Mouse (Mus musculus) limb, embryonic 14.5 days (tissue): ENCODE measurements around the gene Olfr313. TPM values are rescaled to one million over a fixed set of nuclear protein-coding genes. Genes with fewer than 3 reads are reported as not detected.
"Not testable (repeated sequence)": the region's sequence is repeated elsewhere in the genome, so short reads cannot be mapped to it uniquely, and the experiment has no call there.

Source experiments
- ATAC-seq: fragments of 200-750 bp; cut with Nextera tagmentation; 2 replicates; pipeline ENCODE4 v1.8.0; 2017; ENCODE audit warnings: low read depth, moderate number of reproducible peaks, moderate TSS enrichment; ENCODE audit not compliant: low FRiP score
- DNase-seq: peaks from one replicate; pipeline ENCODE4 v3.0.0-alpha.2; 2015; ENCODE audit warnings: low spot score
- H3K27ac ChIP-seq: fragments of 300-500 bp; sonication (generic); replicated peaks from 2 replicates; pipeline ENCODE4 v1.5.1; 2014; ENCODE audit warnings: low read depth, mild to moderate bottlenecking, low read length, moderate library complexity, mixed read lengths
- H3K27me3 ChIP-seq: fragments of 300-500 bp; sonication (generic); 2 replicates; pipeline ENCODE4 v1.6.1; 2014; ENCODE audit warnings: low read length, mixed read lengths; ENCODE audit not compliant: control insufficient read depth, insufficient read depth
- H3K36me3 ChIP-seq: fragments of 300-500 bp; sonication (generic); 2 replicates; pipeline ENCODE4 v1.6.1; 2014; ENCODE audit warnings: mild to moderate bottlenecking, low read length, moderate library complexity, mixed read lengths; ENCODE audit not compliant: control insufficient read depth, insufficient read depth
- H3K4me1 ChIP-seq: fragments of 300-500 bp; sonication (generic); 2 replicates; pipeline ENCODE4 v1.6.1; 2014; ENCODE audit warnings: antibody characterized with exemption, low read length, mixed read lengths; ENCODE audit not compliant: control insufficient read depth, insufficient read depth
- H3K4me2 ChIP-seq: fragments of 300-500 bp; sonication (generic); replicated peaks from 2 replicates; pipeline ENCODE4 v1.6.1; 2014; ENCODE audit warnings: low read depth, mild to moderate bottlenecking, low read length, moderate library complexity; ENCODE audit not compliant: severe bottlenecking
- H3K4me3 ChIP-seq: fragments of 300-500 bp; sonication (generic); replicated peaks from 2 replicates; pipeline ENCODE4 v1.5.1; 2014; ENCODE audit warnings: low read length
- H3K9ac ChIP-seq: fragments of 300-500 bp; sonication (generic); 2 replicates; pipeline ENCODE4 v1.6.1; 2014; ENCODE audit warnings: mild to moderate bottlenecking, low read depth, low read length, moderate library complexity; ENCODE audit not compliant: severe bottlenecking
- H3K9me3 ChIP-seq: fragments of 300-500 bp; sonication (generic); 2 replicates; pipeline ENCODE4 v1.6.1; 2016; ENCODE audit warnings: low read length; ENCODE audit not compliant: control insufficient read depth
- POLR2A ChIP-seq: fragments of 200-500 bp; IDR thresholded peaks from 2 replicates; pipeline ENCODE4 v1.8.0; 2012; ENCODE audit warnings: inconsistent platforms, mild to moderate bottlenecking, moderate library complexity, borderline replicate concordance; ENCODE audit not compliant: insufficient read depth, insufficient read length; ENCODE audit errors: extremely low read depth
- WGBS: fragments of 180-500 bp; shearing (Covaris S2); extraction: QIAGEN DNeasy Blood & Tissue Kit; methylation state at CpG from one replicate; pipeline ENCODE4 v1.1.7; 2014; 5-methylcytosine and 5-hydroxymethylcytosine counted together
- polyA plus RNA-seq, 2 experiments: library from polyadenylated mRNA; depleted of rRNA in 1 of 2; stranded (reverse) in 1 of 2; unstranded in 1 of 2; fragments of >200 nt; fragmentation: Nextera tagmentation in 1 of 2; extraction: Ambion mirVana in 1 of 2; gene quantifications; 2 replicates each; pipeline versions ENCODE4 v1.2.1 to v1.2.3; 2012 to 2014

Gene Olfr313
- polyA plus RNA-seq (2012; rRNA removed) (not detected in 2 replicates), polyA plus RNA-seq (2014; fragmentation: Nextera tagmentation; extraction: Ambion mirVana) (not detected in 2 replicates)

DNA sequence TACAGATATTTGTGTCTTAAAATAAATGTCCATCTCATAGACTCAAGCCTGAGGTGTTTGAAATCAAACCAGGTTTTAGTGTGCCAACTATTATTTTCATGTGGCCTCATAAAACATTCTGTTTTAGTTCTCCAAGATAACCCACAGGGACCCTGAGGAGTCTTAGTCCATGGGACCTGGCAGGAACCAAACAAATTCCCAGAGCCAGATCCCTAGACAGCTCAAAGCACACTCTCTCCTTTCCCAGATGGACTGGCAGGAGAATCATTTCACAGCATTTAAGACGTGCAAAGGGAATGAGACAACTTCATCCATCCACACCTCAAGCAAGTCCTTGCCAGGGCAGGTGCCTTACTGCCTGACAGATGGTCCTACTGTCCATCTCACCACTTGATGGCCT is at the start of gene Olfr313:
Gene Olfr313, plus strand, starts transcription at position 301 of the 400 bp plus-strand sequence.
- H3K4me1 ChIP-seq, H3K9me3 ChIP-seq, H3K27ac ChIP-seq, H3K9ac ChIP-seq, H3K4me2 ChIP-seq, DNase-seq, H3K36me3 ChIP-seq, H3K4me3 ChIP-seq, ATAC-seq, H3K27me3 ChIP-seq: not testable (repeated sequence)
- WGBS = 57% methylated on average over 1 of the region's 1 CpGs

DNA sequence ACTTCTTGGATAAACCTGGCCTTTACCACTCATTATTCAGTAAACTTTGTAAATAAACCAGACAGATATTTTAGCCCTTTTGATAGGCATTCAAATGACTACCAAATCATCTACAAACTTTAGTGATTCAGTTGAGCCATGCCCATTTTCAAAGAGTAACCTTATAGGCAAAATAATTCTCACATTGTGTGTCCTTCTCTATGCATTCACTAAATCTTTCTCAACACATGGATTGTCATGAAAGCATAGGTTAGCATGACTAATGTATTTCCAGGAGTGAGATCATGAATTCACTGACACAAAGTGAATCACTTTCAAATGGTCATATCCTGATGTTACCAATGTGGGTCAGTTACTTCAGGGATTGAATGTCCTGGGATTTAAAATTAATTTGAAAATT is 41.9 kb upstream of the Olfr313 start, which contains the start of gene Olfr315:
Gene Olfr315, plus strand, starts transcription at position 301 of the 400 bp plus-strand sequence.
- Histone ChIP-seq H3K9me3 (no peaks in the 10 kb centered on the region), H3K4me1 (no peaks in the 10 kb centered on the region), H3K9ac (no peak within 1 kb of the TSS), H3K27ac (no peak within 1 kb of the TSS), H3K4me2 (no peak within 1 kb of the TSS), H3K4me3 (no peak within 1 kb of the TSS), H3K36me3 (no peaks in the 10 kb centered on the region), H3K27me3 (no peaks in the 10 kb centered on the region)
- TF ChIP-seq POLR2A = no peak
- ATAC-seq (no peak), DNase-seq (no peak)

DNA sequence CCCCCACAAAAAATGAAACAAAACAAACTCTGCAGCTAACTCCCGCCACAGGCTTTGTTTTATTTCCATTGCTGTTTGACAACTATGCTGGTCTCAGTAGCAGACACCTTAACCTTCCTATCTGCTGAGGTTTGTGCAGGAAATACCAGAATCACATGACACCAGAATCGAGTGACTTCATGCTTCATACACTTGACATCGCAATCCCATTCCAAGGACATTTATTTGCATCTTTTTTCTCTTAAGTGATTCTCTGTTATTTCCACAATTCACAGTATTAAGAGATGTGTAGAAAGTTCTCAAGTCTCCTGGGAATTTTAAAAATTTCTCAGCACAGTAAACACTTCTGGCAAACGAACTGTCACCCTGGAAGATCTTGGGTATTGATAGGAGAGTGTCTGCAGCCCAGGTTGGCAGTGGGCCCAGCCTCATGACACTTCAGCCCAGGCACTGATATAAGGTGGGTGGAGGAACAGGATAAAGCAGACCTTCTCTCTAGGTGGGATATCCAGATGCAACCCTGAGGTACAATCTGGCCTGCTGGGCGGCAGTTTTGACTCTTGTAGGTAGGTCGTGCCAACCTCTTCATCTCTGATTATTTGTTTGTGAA is 32.2 kb upstream of the Olfr313 start, which contains the start of gene Olfr314:
Gene Olfr314, plus strand, starts transcription at position 473 of the 610 bp plus-strand sequence.
- ATAC-seq = no peak
- Histone ChIP-seq H3K4me2 (no peak within 1 kb of the TSS), H3K36me3 (no peaks in the 10 kb centered on the region), H3K4me1 (no peaks in the 10 kb centered on the region), H3K27me3 (no peaks in the 10 kb centered on the region), H3K4me3 (no peak within 1 kb of the TSS), H3K9me3 (no peaks in the 10 kb centered on the region), H3K27ac (no peak within 1 kb of the TSS), H3K9ac (no peak within 1 kb of the TSS)
- WGBS = 73% methylated on average over 6 of the region's 6 CpGs
- no peak for TF ChIP-seq POLR2A
- no peak for DNase-seq

DNA sequence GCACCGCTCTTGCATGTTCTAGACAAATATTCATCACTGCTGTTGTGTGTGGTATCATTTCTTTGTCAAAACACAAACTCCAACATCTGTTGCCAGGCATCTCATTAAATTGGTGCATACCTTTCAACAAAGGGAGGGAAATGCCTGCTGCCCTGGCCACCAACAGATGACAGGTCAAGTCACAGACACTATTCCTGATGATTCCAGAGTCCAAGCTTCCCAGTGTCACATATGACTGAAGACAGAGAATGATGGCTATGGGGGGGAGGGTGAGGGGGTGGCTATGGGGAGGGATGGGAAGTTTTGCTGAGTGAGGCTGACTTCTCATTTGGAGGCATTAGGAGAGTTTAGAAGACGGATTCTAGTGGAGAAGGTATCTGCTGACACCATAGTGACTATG is 30.6 kb upstream of the Olfr313 start:
- no peak overlapping the region for H3K4me2 ChIP-seq
- H3K9me3 ChIP-seq = no peaks in the 10 kb centered on the region
- no peaks in the 10 kb centered on the region for H3K27me3 ChIP-seq
- no peak overlapping the region for H3K27ac ChIP-seq
- H3K4me3 ChIP-seq = no peak overlapping the region
- no peak for TF ChIP-seq POLR2A
- ATAC-seq = no peak
- WGBS = 79% methylated on average over 2 of the region's 2 CpGs
- no peaks in the 10 kb centered on the region for H3K4me1 ChIP-seq
- no peak for DNase-seq
- H3K9ac ChIP-seq = no peak overlapping the region
- no peaks in the 10 kb centered on the region for H3K36me3 ChIP-seq

DNA sequence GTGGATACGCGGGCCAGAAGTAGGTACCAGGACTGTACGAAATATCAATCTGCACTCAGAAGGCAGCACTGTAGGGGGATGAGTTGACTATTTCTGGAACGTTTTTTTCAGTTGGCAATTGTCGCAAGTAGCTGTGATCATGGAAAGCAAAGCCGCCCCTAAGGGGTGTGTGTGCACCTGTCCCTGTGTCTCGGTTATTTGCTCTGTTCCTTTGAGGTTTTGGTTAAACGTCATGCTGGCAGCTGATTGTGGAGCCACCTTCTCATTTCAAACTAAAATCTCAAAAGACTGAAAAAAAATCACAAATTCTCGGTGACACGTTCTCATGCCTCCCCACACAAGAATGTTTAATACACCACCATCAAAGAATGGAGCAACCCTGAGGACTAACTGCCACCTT is 27.1 kb upstream of the Olfr313 start:
- Histone ChIP-seq H3K4me1 (no peaks in the 10 kb centered on the region), H3K9ac (no peak overlapping the region), H3K4me2 (no peak overlapping the region), H3K27me3 (no peaks in the 10 kb centered on the region), H3K9me3 (no peaks in the 10 kb centered on the region), H3K36me3 (no peaks in the 10 kb centered on the region), H3K4me3 (no peak overlapping the region), H3K27ac (no peak overlapping the region)
- ATAC-seq = no peak
- no peak for DNase-seq
- WGBS = 86% methylated on average over 10 of the region's 10 CpGs
- no peak for TF ChIP-seq POLR2A

DNA sequence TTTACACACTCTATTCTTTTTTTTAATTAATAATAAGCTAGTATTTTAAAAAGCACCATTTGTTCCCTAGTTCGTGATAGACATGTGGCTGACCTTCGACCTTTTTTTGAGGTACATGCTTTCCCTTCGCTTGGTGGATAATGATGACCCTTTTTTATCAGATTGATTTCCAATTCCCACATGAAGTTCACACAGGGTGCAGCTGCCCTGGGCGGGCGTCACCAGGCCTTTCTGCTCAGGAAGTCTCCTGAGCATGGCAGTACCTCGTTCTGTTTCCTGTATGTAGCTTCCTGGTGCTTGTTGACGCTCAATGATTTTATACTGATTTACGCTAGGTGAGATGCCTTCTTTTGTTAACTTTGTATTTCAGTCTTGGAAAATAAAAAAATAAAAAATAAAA is 26.5 kb upstream of the Olfr313 start:
- Histone ChIP-seq H3K27ac (no peak overlapping the region), H3K4me1 (no peaks in the 10 kb centered on the region), H3K9me3 (no peaks in the 10 kb centered on the region), H3K36me3 (no peaks in the 10 kb centered on the region), H3K4me2 (no peak overlapping the region), H3K27me3 (no peaks in the 10 kb centered on the region), H3K9ac (no peak overlapping the region), H3K4me3 (no peak overlapping the region)
- 82% methylated on average over 8 of the region's 8 CpGs for WGBS
- no peak for ATAC-seq
- no peak for TF ChIP-seq POLR2A
- no peak for DNase-seq
